In the genomic region with DNA sequence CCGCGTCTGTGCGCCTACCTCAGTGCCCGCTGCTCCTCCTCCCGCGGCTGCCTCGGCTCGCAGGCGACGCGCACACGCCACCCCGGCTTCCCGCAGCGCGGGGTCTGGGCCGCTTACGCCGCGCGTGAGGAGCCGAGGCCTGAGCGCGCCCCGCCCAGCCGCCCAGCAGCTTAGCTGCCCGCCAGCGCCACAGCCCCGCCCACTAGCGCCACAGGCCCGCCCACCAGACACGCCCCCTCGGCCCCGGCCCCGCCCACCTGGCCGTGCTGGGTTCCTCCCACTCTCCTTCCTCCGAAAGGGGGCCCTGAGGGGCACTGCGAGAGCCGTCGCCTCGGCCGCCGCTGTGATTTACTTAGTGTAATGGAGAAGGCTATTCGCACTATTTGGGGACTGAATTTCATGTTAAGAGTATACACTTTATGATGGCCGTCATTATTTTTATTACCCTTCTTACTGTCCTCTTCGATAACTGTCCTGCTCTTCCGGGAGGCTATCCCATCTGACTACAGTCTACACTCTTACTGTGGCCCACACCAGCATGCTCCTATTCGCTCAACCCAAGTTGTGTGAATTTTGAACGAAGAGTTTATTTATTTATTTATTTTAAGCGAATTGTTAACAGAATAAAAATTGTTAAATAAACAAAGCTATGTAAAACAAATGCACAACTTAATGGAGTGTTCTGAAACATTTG, we compare ENCODE assay signal across 8 mouse cellular contexts. TPM values are rescaled to one million over a fixed set of nuclear protein-coding genes. Genes with fewer than 3 reads are reported as not detected.
DNase-seq lines count a peak whose midpoint lies in the region; ATAC-seq and TF ChIP-seq lines count a peak whose summit lies in the region.

Gene Ppp2r3a, minus strand, starts transcription at position 152 of the 694 bp plus-strand sequence.

- H3ac ChIP-seq in C2C12 (ENCODE audit: control insufficient read depth, insufficient read length, low read depth) = peak within 1 kb of the TSS; percentile 92

- ATAC-seq in erythroblast, adult 5-6 weeks (replicated peaks; ENCODE audit: low FRiP score, poor library complexity, severe bottlenecking) = peak; percentile 86
- peak; percentile 97 for ATAC-seq in heart, embryonic 11.5 days (replicated peaks; ENCODE audit: insufficient number of reproducible peaks, low FRiP score, low TSS enrichment)
- peak; percentile 95 for ATAC-seq in kidney, embryonic 15.5 days (replicated peaks; ENCODE audit: low FRiP score)
- ATAC-seq in limb, embryonic 15.5 days (ENCODE audit: insufficient number of reproducible peaks, low FRiP score, low TSS enrichment, low read depth) = peak; percentile 94
- peak; percentile 96 for ATAC-seq in midbrain, postnatal 0 days (ENCODE audit: low FRiP score)

- TF ChIP-seq POLR2A in brain, embryonic 14.5 days (IDR thresholded peaks at IDR 0.05; ENCODE audit: borderline replicate concordance, extremely low read depth, insufficient read depth, insufficient read length, poor library complexity, severe bottlenecking) = peak; percentile 85

- peaks cover 9% of the 10 kb centered on the region for H3K4me1 ChIP-seq in heart, embryonic 11.5 days (ENCODE audit: control insufficient read depth, insufficient read depth, low read length)
- peaks cover 27% of the 10 kb centered on the region for H3K4me1 ChIP-seq in kidney, embryonic 15.5 days
- H3K4me1 ChIP-seq in limb, embryonic 15.5 days = peaks cover 8% of the 10 kb centered on the region; the same call in 1 of the 2 replicates
- no peaks in the 10 kb centered on the region for H3K4me1 ChIP-seq in midbrain, postnatal 0 days (ENCODE audit: insufficient read depth, low read length)

- no peak for TF ChIP-seq CTCF in C2C12 (IDR thresholded peaks at IDR 0.05; ENCODE audit: control insufficient read depth, insufficient read depth, insufficient read length)
- no peak for TF ChIP-seq CTCF in brain, embryonic 14.5 days (IDR thresholded peaks at IDR 0.05; ENCODE audit: borderline replicate concordance, extremely low read depth, insufficient read depth, insufficient read length)
- TF ChIP-seq CTCF in midbrain, postnatal 0 days (IDR thresholded peaks at IDR 0.05) = peak; percentile 44

- peak within 1 kb of the TSS; percentile 92 for H3K9ac ChIP-seq in heart, embryonic 11.5 days (ENCODE audit: low read depth, low read length)
- H3K9ac ChIP-seq in kidney, embryonic 15.5 days = peak within 1 kb of the TSS; percentile 87
- peak within 1 kb of the TSS; percentile 79 for H3K9ac ChIP-seq in limb, embryonic 15.5 days
- peak within 1 kb of the TSS; percentile 94 for H3K9ac ChIP-seq in midbrain, postnatal 0 days (replicated peaks; ENCODE audit: low read length, poor library complexity, severe bottlenecking)

- 2% methylated on average over 47 of the region's 50 CpGs for WGBS in heart, embryonic 11.5 days (ENCODE audit: insufficient replicate concordance)
- 1% methylated on average over 29 of the region's 50 CpGs for WGBS in kidney, embryonic 15.5 days
- WGBS in limb, embryonic 15.5 days = 3% methylated on average over 28 of the region's 50 CpGs
- whole genome bisulfite sequencing in midbrain, postnatal 0 days = 2% methylated on average over 39 of the region's 50 CpGs

- no peaks in the 10 kb centered on the region for H3K27me3 ChIP-seq in C2C12 (ENCODE audit: control insufficient read depth, insufficient read depth, insufficient read length)
- H3K27me3 ChIP-seq in heart, embryonic 11.5 days (ENCODE audit: control insufficient read depth, insufficient read depth, low read length) = no peaks in the 10 kb centered on the region
- H3K27me3 ChIP-seq in kidney, embryonic 15.5 days = no peaks in the 10 kb centered on the region
- no peaks in the 10 kb centered on the region for H3K27me3 ChIP-seq in limb, embryonic 15.5 days
- no peaks in the 10 kb centered on the region for H3K27me3 ChIP-seq in midbrain, postnatal 0 days (ENCODE audit: insufficient read depth, low read length)

- peaks cover 6% of the 10 kb centered on the region for H3K79me3 ChIP-seq in C2C12 (ENCODE audit: low read depth)

- H3K4me2 ChIP-seq in heart, embryonic 11.5 days = peak within 1 kb of the TSS; percentile 74
- H3K4me2 ChIP-seq in kidney, embryonic 15.5 days = peak within 1 kb of the TSS; percentile 70
- peak within 1 kb of the TSS; percentile 61 for H3K4me2 ChIP-seq in limb, embryonic 15.5 days
- peak within 1 kb of the TSS; percentile 74 for H3K4me2 ChIP-seq in midbrain, postnatal 0 days (ENCODE audit: low read depth, low read length, poor library complexity, severe bottlenecking)

- peaks cover 29% of the 10 kb centered on the region for H3K79me2 ChIP-seq in C2C12 (ENCODE audit: control insufficient read depth, insufficient read depth)

- no peaks in the 10 kb centered on the region for H3K36me3 ChIP-seq in C2C12 (ENCODE audit: control insufficient read depth, insufficient read depth)
- no peaks in the 10 kb centered on the region for H3K36me3 ChIP-seq in heart, embryonic 11.5 days (ENCODE audit: control insufficient read depth, insufficient read depth, low read length)
- H3K36me3 ChIP-seq in kidney, embryonic 15.5 days = no peaks in the 10 kb centered on the region
- H3K36me3 ChIP-seq in limb, embryonic 15.5 days = no peaks in the 10 kb centered on the region
- no peaks in the 10 kb centered on the region for H3K36me3 ChIP-seq in midbrain, postnatal 0 days (ENCODE audit: insufficient read depth, low read length)

- H3K27ac ChIP-seq in heart, embryonic 11.5 days (ENCODE audit: low read depth, low read length) = peak within 1 kb of the TSS; percentile 98
- peak within 1 kb of the TSS; percentile 98 for H3K27ac ChIP-seq in kidney, embryonic 15.5 days
- peak within 1 kb of the TSS; percentile 99 for H3K27ac ChIP-seq in limb, embryonic 15.5 days
- peak within 1 kb of the TSS; percentile 92 for H3K27ac ChIP-seq in midbrain, postnatal 0 days (ENCODE audit: low read depth, low read length)

- peak within 1 kb of the TSS; percentile 46 for H3K4me3 ChIP-seq in C2C12 (ENCODE audit: insufficient read depth, poor library complexity, severe bottlenecking)
- peak within 1 kb of the TSS; percentile 82 for H3K4me3 ChIP-seq in heart, embryonic 11.5 days (ENCODE audit: low read depth, low read length)
- peak within 1 kb of the TSS; percentile 89 for H3K4me3 ChIP-seq in kidney, embryonic 15.5 days (replicated peaks)
- peak within 1 kb of the TSS; percentile 80 for H3K4me3 ChIP-seq in limb, embryonic 15.5 days
- peak within 1 kb of the TSS; percentile 84 for H3K4me3 ChIP-seq in midbrain, postnatal 0 days (ENCODE audit: low read depth, low read length)

- DNase-seq in brain, embryonic 14.5 days (ENCODE audit: low read depth) = peak; percentile 98
- peak; percentile 95 for DNase-seq in midbrain, postnatal 0 days (ENCODE audit: low spot score)
- peak; percentile 94 to 95 for DNase-seq in spleen, postnatal 10 days (ENCODE audit: low spot score in 2 of 2)

- H3K9me3 ChIP-seq in heart, embryonic 11.5 days (replicated peaks; ENCODE audit: control insufficient read depth, low read length) = no peaks in the 10 kb centered on the region
- H3K9me3 ChIP-seq in kidney, embryonic 15.5 days (replicated peaks) = no peaks in the 10 kb centered on the region
- H3K9me3 ChIP-seq in limb, embryonic 15.5 days = no peaks in the 10 kb centered on the region
- H3K9me3 ChIP-seq in midbrain, postnatal 0 days (ENCODE audit: low read length) = no peaks in the 10 kb centered on the region

TF ChIP-seq in C2C12, 6 proteins besides CTCF, POLR2A, EP300 and RAD21:
- TF ChIP-seq MYOD1 (IDR thresholded peaks at IDR 0.05; ENCODE audit: control insufficient read depth, insufficient read length, low read depth) = no peak
- TF ChIP-seq MAX (IDR thresholded peaks at IDR 0.05) = peak; percentile 1

RNA-seq across cellular contexts. Expression of gene Ppp2r3a, which starts in this region (rescaled TPM):
- polyA plus RNA-seq in C2C12 (2012; fragmentation: generic; extraction: Trizol) = 2.4 TPM
- polyA plus RNA-seq in brain, embryonic 14.5 days (2012; rRNA removed) = 22.3 and 35.4 TPM in 2 replicates
- total RNA-seq in erythroblast, adult 5-6 weeks (2015; ENCODE audit: low replicate concordance) = 0.58 and 2.5 TPM in 2 replicates
- total RNA-seq in erythroblast, adult 5-6 weeks (2017; ENCODE audit: low replicate concordance) = 0.09 and 0.98 TPM in 2 replicates
- 71.3 and 82.3 TPM in 2 replicates for polyA plus RNA-seq in heart, embryonic 11.5 days (2014; fragmentation: Nextera tagmentation; extraction: Ambion mirVana)
- polyA plus RNA-seq in kidney, embryonic 15.5 days (2015; fragmentation: Nextera tagmentation; extraction: Ambion mirVana) = 16.4 and 17.5 TPM in 2 replicates
- polyA plus RNA-seq in limb, embryonic 15.5 days (2015; fragmentation: Nextera tagmentation; extraction: Ambion mirVana) = 17.3 and 22.6 TPM in 2 replicates
- 37.9 and 43.0 TPM in 2 replicates for total RNA-seq in midbrain, postnatal 0 days (2014; rRNA removed)
- polyA plus RNA-seq in midbrain, postnatal 0 days (2015; fragmentation: Nextera tagmentation; extraction: Ambion mirVana) = 16.0 and 18.6 TPM in 2 replicates

Comparison
In these comparisons a context has a peak if more than half of its experiments do, and no peak if none do; other contexts are left out.
1. Peak in every context shown above with its lines: DNase-seq, ATAC-seq, H3K4me3 ChIP-seq and H3K27ac ChIP-seq.
2. RNA of gene Ppp2r3a (total RNA-seq): 37.9 to 43.0 TPM in midbrain, postnatal 0 days; 0.09 to 2.5 TPM in erythroblast, adult 5-6 weeks; every median in the first group is over 10 times any median in the second.